Comparison of ENCODE assay signal across 10 mouse cellular contexts in genomic region chr19:47013340-47014158, GRCm38 (mm10). TPM values are rescaled to one million over a fixed set of nuclear protein-coding genes. Genes with fewer than 3 reads are reported as not detected.
DNase-seq lines count a peak whose midpoint lies in the region; ATAC-seq and TF ChIP-seq lines count a peak whose summit lies in the region.
"Had no signal": no experiment of that assay in that cellular context is flagged by ENCODE, and none has a peak within 500 bp of the region (broad histone marks: within the 10 kb centered on the region; RNA-seq: fewer than 3 reads in every experiment).

No protein-coding gene starts in this region.

- 0 out of 2 replicates have a peak, but pooled peaks cover 8% of the 10 kb centered on the region for H3K4me1 ChIP-seq in hindbrain, postnatal 0 days (ENCODE audit: insufficient read depth, low read length)
- peaks cover 18% of the 10 kb centered on the region for H3K4me1 ChIP-seq in stomach, embryonic 16.5 days (ENCODE audit: control insufficient read depth, insufficient read depth, low read length)

- H3K27me3 ChIP-seq in hindbrain, postnatal 0 days (ENCODE audit: insufficient read depth, low read length): 0 out of 2 replicates have a peak, but pooled peaks cover 7% of the 10 kb centered on the region
- peaks cover 50% of the 10 kb centered on the region for H3K27me3 ChIP-seq in stomach, embryonic 16.5 days (ENCODE audit: control insufficient read depth, insufficient read depth, low read length)

- H3K4me2 ChIP-seq in hindbrain, postnatal 0 days (ENCODE audit: low read depth, low read length): peak overlapping the region; percentile 67
- H3K4me2 ChIP-seq in stomach, embryonic 16.5 days (ENCODE audit: low read depth, low read length): no peak overlapping the region

- H3K9ac ChIP-seq in hindbrain, postnatal 0 days (replicated peaks; ENCODE audit: low read length): peak overlapping the region; percentile 92
- H3K9ac ChIP-seq in stomach, embryonic 16.5 days (ENCODE audit: low read length): no peak overlapping the region
- H3K9ac ChIP-seq: lung, embryonic 14.5 days had no signal

- peak overlapping the region; percentile 98 for H3K27ac ChIP-seq in hindbrain, postnatal 0 days
- H3K27ac ChIP-seq in stomach, embryonic 16.5 days (ENCODE audit: low read length): no peak overlapping the region

- no peak for TF ChIP-seq CTCF in hindbrain, postnatal 0 days (IDR thresholded peaks at IDR 0.05; ENCODE audit: low read depth)

- H3K9me3 ChIP-seq in hindbrain, postnatal 0 days (ENCODE audit: low read length): no peaks in the 10 kb centered on the region
- no peaks in the 10 kb centered on the region for H3K9me3 ChIP-seq in stomach, embryonic 16.5 days (replicated peaks; ENCODE audit: control insufficient read depth, low read length)

- no peak for ATAC-seq in hindbrain, postnatal 0 days
- no peak for ATAC-seq in stomach, embryonic 16.5 days (ENCODE audit: insufficient read depth, low FRiP score)

- DNase-seq in cerebellum, postnatal 25 days: peak; percentile 37 to 53
- no peak for DNase-seq in cerebellum, postnatal 36 days
- DNase-seq in retina, embryonic 14.5 days (ENCODE audit: low spot score): peak; percentile 15
- no peak for DNase-seq in retina, postnatal 1 day
- peak; percentile 25 for DNase-seq in hindbrain, postnatal 0 days (ENCODE audit: low spot score)
- no peak for DNase-seq in adrenal gland, postnatal 14 days
- DNase-seq in lung, postnatal 14 days: no peak

- H3K36me3 ChIP-seq in hindbrain, postnatal 0 days (ENCODE audit: insufficient read depth, low read length): no peaks in the 10 kb centered on the region
- no peaks in the 10 kb centered on the region for H3K36me3 ChIP-seq in stomach, embryonic 16.5 days (ENCODE audit: control insufficient read depth, insufficient read depth, low read length)

- 10% methylated on average over 20 of the region's 20 CpGs for WGBS in hindbrain, postnatal 0 days
- WGBS in stomach, embryonic 16.5 days: 16% methylated on average over 20 of the region's 20 CpGs

- H3K4me3 ChIP-seq in hindbrain, postnatal 0 days (ENCODE audit: low read length): peak overlapping the region; percentile 73
- peak overlapping the region; percentile 46; the same call in 1 of the 2 replicates for H3K4me3 ChIP-seq in stomach, embryonic 16.5 days (replicated peaks; ENCODE audit: low read length)

RNA-seq across cellular contexts. Expression of gene Ina, which starts 0.9 kb away (rescaled TPM):
- total RNA-seq in hindbrain, postnatal 0 days (2014; rRNA removed): 217 and 280 TPM in 2 replicates
- polyA plus RNA-seq in hindbrain, postnatal 0 days (2015; fragmentation: Nextera tagmentation; extraction: Ambion mirVana): 294 and 315 TPM in 2 replicates
- polyA plus RNA-seq in stomach, embryonic 16.5 days (2015; fragmentation: Nextera tagmentation; extraction: Ambion mirVana): 5.7 and 6.5 TPM in 2 replicates
- total RNA-seq in adrenal gland, postnatal 14 days (2021): 7.5 and 9.6 TPM in 2 replicates
- polyA plus RNA-seq: C2C12 had no signal

RNA-seq across cellular contexts. Expression of gene Nt5c2, which starts 1.4 kb away (rescaled TPM):
- total RNA-seq in hindbrain, postnatal 0 days (2014; rRNA removed): 43.4 and 44.2 TPM in 2 replicates
- 79.8 and 80.7 TPM in 2 replicates for polyA plus RNA-seq in hindbrain, postnatal 0 days (2015; fragmentation: Nextera tagmentation; extraction: Ambion mirVana)
- polyA plus RNA-seq in stomach, embryonic 16.5 days (2015; fragmentation: Nextera tagmentation; extraction: Ambion mirVana): 86.4 and 91.2 TPM in 2 replicates
- total RNA-seq in adrenal gland, postnatal 14 days (2021): 79.8 and 82.3 TPM in 2 replicates

RNA-seq across cellular contexts. Expression of gene Pcgf6, which starts 37.2 kb away (rescaled TPM):
- 12.9 and 17.9 TPM in 2 replicates for total RNA-seq in hindbrain, postnatal 0 days (2014; rRNA removed)
- 20.0 and 22.7 TPM in 2 replicates for polyA plus RNA-seq in hindbrain, postnatal 0 days (2015; fragmentation: Nextera tagmentation; extraction: Ambion mirVana)
- 11.5 and 11.8 TPM in 2 replicates for polyA plus RNA-seq in stomach, embryonic 16.5 days (2015; fragmentation: Nextera tagmentation; extraction: Ambion mirVana)
- 8.4 and 9.4 TPM in 2 replicates for total RNA-seq in adrenal gland, postnatal 14 days (2021)

RNA-seq across cellular contexts. Expression of gene Taf5, which starts 54.0 kb away (rescaled TPM):
- 7.2 and 11.3 TPM in 2 replicates for total RNA-seq in hindbrain, postnatal 0 days (2014; rRNA removed)
- polyA plus RNA-seq in hindbrain, postnatal 0 days (2015; fragmentation: Nextera tagmentation; extraction: Ambion mirVana): 2.9 and 3.3 TPM in 2 replicates
- polyA plus RNA-seq in stomach, embryonic 16.5 days (2015; fragmentation: Nextera tagmentation; extraction: Ambion mirVana): 2.2 and 3.1 TPM in 2 replicates
- total RNA-seq in adrenal gland, postnatal 14 days (2021): 4.3 and 4.6 TPM in 2 replicates

Comparison
In these comparisons a context has a peak if more than half of its experiments do, and no peak if none do; other contexts are left out.
1. DNase-seq: peak in cerebellum, postnatal 25 days (2 of 2), retina, embryonic 14.5 days (single experiment) and hindbrain, postnatal 0 days (single experiment); none in cerebellum, postnatal 36 days (0 of 2), retina, postnatal 1 day (single experiment), adrenal gland, postnatal 14 days (single experiment) and lung, postnatal 14 days (single experiment).
2. RNA of gene Ina, which starts 0.9 kb away (total RNA-seq): 217 to 280 TPM in hindbrain, postnatal 0 days; 7.5 to 9.6 TPM in adrenal gland, postnatal 14 days; every median in the first group is over 10 times any median in the second.